Mouse (Mus musculus): ENCODE measurements at regions not wholly inside any gene's neighbourhood (a gene's known extent, or its start where the extent isn't known, plus 50 kb on each side); places are given as distances from the start of the nearest gene placed in this dataset.

DNA sequence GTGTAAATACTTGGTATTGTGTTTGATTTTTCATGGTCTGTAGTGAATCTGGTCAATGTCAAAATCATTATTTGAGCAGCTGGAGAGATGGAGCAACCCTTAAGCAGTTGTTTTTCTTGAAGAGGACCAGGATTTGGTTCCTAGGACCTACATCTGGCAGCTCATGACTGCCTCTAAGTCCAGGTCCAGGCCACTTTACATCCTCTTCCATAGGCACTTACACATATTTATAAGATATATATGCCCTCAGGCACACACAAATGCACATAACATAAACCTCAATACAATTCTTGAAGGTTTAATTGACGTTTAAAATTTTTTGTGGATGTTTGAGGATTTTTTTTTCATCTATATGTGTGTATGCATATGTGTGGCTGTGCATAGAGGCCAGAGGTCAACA lies 96.8 kb upstream of the Fam240b start:
- intact Hi-C loops (cut with DNase I): no loop called here

DNA sequence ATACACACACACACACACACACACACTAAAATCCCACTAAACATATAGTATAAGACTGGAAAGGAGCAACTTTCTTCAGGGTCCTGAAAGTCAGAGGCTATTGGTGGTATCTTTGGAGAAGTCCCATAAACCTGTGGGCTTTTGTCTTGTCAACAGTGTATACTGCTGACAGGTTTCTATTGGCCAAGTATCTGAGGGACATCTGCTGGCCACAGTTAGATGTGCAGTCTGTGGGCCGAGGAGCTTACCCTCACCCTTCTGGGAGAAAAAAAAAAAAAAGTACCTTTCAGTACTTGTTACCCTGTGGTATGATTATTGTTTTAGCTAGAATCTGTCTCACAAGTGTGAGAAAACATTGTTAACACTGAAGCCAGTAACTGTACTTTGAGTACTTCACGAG lies 76.1 kb upstream of the Fam240b start:
- intact Hi-C loops (cut with DNase I): loop anchor here (2.0 to 10.0 kb wide), 2 partner anchors 125 to 259 kb away; partner anchors contain the start of gene Aaed1

DNA sequence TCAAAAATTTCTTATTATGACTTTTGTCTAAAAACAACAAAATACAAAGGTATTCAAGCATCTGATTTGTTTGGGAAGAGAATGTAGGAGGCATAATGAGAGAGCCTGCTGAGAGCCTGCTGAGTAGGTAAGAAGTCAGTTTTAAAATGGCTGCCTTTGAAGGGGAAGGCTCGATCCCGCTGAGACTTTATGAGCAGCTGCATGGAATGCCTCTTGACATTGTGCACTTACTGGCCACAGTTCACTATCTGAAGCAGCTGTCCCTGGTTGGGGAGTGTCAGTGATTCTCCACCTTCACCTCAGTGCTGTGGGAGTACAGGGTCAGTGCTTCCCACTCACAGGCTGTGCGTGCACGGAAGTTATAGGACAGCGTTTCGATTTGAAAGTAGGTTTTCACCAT lies 71.3 kb upstream of the Fam240b start:
- intact Hi-C loops (cut with DNase I): no loop called here

DNA sequence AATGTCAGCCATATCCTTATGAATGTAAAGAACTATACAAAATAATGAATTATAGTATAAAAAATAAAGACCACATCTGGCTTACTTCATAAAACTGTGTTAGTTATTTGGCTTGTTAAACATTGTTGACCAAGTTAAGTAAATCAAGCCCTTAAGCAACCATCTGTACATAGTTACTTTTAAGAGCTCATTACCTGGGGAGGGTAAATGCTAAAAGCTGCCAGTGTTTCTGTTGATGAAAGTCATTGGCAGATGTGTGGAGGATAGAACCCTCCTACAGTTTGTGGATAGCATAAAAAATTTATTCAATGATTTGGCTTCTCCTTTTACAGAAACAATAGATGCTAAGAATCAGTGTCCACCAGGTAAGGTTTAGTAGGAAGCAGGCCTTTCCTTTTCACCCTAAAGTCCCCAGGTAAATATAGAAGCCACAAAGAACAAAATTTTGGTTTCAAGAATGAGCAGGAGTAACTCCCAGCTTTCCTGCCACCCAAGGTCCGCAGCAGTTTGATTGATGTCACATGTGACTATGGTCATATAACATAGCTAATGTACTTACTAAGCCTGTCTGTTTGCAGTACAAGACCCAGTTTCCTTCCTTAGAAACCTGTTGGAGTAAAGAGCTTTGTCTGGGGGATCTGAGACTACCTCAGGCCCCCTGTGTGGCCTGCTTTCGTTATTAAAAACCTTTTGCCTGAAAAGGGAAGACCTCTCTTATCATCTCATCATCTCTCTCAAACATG lies 69.5 kb upstream of the Fam240b start:
- intact Hi-C loops (cut with DNase I): no loop called here

GRCm38 (mm10) chr13:64565791-64566190 lies 68.2 kb upstream of the Fam240b start:
- intact Hi-C loops (cut with DNase I): no loop called here
